Mouse (Mus musculus): ENCODE results near the gene Cfap54.

Cfap54 gene

DNA sequence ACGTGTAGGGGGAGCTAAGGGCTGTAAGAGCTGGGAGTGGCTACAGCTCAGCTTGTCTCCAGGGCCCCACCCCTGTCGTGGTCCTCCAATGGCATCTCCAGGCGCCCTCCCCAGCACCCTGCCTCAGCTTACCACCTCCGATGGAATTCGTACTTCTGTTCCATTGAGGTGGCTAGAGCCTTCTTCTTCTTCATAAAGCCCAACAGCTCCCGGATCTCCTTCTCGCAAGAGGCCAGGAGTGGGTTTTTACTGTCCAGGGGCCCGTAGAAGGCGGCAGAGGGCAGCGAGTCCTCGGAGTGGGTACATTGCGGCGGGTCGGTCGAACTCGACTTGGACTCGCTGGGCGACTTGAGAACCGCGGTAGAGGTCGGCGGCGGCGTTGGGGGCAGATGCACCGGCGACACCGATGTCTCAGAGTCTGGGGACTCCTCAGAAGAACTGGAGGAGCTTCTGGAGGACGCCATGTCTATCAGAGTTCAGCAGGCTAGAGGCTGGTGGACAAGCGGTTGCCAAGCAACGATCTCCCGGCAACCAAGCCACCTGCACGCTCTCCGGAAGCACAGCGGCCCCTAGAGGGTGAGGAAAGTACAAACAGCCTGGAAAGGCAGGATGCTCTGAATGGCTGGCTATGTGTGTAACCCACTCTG lies at the start of gene Cfap54:
Cfap54 (minus strand) TSS at position 486 of the 647 bp plus-strand sequence.
- DNase-seq: peak; percentile 91 to 95

DNA sequence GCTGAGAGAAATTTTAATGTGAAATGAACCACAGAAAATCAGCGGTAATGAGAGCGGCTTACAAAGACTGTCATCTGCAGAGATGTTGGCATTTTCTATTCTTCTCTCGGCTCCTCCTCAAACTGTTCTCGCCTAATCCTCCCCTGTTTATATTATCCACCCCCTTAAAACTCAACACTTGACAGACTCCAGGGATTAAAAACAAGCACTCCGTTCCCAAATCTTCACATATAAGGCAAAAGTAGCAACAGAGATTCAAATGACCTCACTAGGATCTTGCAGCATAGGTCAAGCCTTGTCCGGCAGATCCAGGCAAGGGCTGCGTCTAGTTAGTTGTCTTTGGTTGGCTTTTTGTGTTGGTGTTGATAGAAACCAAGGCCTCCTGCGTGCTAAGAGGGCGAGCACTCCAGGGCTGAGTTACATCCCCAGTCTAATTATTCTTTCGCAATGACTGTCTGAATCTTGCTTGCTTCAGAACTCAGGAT lies 49.1 kb upstream of the Cfap54 start:
- no peak for DNase-seq

DNA sequence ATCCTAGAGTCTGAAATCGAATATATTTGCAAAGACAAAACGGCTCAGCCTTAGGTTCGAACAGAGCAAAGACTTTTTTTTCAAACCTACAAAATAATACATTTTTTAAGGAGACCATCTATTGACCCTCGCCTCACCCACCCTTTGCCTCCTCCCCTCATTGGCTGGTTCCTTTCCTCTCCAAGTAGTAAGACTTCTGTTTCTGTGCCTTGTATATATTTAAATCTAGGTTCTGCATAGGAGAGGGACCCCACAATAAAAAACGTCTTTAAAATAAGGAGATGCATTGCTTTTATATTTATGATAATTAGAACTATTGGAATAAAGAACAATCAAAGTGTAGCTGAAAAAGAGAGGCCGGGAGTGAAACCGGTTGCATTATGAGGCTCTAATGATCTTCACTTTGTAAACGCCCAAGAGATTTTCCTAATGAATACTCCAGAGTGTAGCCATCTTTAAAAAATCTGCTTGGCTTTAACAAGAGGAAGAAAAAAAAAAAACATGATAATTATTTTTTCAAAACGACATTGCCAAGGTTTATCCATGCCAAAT lies 48.6 kb upstream of the Cfap54 start:
- DNase-seq: no peak

DNA sequence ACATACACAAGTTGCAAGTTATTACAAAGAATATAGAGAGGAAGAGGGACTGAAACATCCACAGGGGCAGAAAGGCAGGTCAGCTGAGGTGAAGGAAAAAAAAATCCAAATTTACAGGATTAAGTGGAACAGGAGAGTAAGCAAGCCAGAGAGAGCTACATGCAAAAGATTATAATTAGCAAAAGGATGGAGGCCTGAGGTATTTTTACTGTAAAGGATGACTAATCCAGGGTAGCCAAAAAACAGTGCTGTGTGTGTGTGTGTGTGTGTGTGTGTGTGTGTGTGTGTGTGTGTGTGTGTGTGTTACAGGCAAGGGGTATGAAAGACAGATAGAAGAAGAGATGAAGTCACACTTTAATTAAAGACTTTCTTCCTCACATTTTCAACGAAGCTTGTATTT lies 47.9 kb upstream of the Cfap54 start:
- no peak for DNase-seq

DNA sequence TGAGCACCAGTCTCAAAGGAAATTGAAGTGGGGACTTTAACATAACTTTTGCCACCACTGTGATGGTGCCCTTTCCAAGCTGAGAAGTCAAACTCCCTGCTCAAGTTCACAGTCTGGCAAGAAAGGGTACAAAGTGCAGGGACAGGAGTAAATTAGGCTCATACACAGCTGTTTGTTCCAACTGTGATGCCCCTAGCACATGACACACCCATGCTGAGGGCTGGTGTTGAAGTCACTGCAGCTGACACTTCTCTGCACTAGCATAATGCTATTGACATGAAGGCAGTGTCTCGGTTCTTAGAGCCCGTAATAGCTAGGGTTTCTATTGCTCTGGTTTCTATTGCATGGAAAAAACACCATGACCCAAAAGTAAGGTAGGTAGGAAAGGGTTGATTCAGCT lies 47.1 kb upstream of the Cfap54 start:
- DNase-seq: no peak

- no peak for DNase-seq
These were observed 44.6 kb upstream of the Cfap54 start for GRCm38 (mm10) chr10:93126025-93126424.

DNA sequence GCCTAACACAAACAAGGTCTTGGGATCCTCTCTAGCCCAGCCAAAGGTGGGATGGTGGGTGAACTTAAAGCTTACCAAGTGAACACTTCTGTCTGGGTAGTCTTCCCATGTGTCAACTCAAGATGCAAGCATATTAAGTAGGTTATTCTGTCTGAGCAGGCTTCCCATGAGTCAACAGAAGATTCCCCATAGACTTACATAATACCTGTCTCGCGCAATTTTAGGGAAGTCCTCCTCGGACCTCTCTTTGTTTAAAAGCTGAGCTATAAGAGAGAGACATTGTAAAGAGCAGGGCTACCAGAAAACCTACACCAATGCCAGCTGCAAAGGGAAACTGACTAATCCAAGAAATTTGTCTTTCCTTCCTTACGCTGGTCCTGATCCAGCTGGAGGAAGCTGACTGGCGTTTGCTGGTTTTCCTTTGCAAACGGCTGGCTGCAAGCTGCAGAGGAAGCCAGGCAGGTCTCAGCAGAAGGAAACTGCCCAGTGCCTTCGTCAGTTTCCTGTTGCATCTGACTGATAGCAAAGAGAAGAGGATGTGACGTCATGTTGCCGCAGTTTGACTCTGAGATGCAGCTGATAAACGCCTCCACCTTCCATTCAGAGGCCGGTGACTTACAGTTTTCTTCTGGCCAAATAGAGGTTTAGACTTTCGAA lies 42.7 kb upstream of the Cfap54 start:
- DNase-seq: peak; percentile 74 to 86

DNA sequence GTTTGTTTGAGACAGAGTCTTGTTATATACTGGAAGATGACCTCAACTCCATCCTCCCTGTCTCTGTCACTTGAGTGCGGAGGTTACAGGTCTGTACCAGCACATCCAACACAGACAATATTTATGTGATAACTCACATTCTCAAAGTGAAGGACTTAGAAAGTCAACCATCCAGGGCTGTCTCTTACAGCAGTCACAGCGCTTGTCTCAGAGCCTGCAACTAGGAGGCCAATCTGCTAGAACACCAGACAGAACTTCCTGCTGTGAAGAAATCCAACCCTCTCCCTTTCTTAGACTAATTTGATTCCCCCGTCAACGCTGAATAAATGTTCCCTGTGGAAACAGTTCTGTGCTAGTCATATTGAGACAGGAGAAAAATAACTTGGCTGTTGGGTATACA lies 41.9 kb upstream of the Cfap54 start:
- DNase-seq: no peak

- no peak for DNase-seq
These were observed 41.2 kb upstream of the Cfap54 start for GRCm38 (mm10) chr10:93122399-93123184.

GRCm38 (mm10) chr10:93121262-93121860 lies 39.9 kb upstream of the Cfap54 start:
- DNase-seq: no peak

- no peak for DNase-seq
These were observed 38.4 kb upstream of the Cfap54 start for GRCm38 (mm10) chr10:93119809-93120208.

GRCm38 (mm10) chr10:93116636-93117035 lies 35.2 kb upstream of the Cfap54 start:
- DNase-seq: no peak

- no peak for DNase-seq
These were observed 34.3 kb upstream of the Cfap54 start for GRCm38 (mm10) chr10:93115743-93116142.

GRCm38 (mm10) chr10:93114782-93115181 lies 33.4 kb upstream of the Cfap54 start:
- no peak for DNase-seq

- DNase-seq: no peak
These were observed 32.5 kb upstream of the Cfap54 start for GRCm38 (mm10) chr10:93113968-93114367.

DNA sequence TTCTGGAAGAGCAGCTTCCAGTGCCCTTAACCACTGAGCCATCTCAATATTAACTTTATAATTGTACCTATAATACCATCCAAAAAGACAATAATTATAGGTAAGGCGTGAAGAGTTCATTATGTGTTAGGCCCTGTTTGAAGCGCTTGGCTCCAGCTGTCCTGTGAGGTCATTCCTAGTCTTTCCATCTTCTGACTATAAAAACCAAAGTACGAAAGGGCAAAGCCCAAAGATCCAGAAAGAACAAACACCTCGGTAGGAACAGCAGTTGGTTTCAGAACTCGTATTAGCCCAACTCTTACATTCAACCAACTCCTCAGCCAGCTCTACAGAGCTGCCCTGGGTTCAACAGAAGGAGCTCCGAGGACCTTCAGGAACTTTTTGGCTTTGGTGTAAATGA lies 30.6 kb upstream of the Cfap54 start:
- DNase-seq: no peak

DNA sequence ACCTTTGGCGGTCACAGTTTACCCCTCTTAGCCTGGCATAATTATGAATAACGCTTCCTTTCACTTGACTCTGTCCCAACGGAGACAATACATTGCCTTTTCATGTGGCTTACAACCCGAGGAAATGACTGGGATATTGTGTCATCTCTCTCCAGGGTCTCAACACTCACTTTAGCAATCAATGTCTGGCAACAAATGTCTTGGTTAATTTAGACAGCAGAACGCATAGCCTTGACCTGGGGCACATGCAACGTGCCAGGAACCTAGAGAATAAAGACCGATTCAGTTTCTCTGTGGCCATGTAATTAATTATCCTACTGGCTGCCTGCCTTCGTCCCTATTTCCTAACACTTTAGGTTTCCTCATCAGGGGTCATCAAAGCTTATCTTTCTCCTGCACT lies 30.0 kb upstream of the Cfap54 start:
- DNase-seq: no peak

DNA sequence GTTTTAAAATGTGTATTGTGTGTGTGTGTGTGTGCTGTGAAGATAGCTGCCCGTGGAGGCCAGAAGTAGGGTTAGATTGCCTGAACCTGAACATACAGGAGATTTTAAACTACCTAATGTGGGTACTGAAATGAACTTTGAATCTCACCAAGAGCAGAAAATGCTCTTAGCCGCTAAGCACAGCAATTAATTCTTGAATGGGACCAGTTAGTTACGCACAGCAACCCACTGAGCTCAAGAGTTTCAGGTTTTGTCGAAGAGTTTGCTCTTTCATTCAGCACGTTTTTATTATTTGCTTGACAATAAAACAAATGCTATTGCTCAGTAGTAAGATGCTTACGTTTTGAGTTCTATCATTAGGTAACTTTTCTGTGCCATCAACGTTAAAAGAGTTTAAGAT lies 23.9 kb upstream of the Cfap54 start:
- no peak for DNase-seq

DNA sequence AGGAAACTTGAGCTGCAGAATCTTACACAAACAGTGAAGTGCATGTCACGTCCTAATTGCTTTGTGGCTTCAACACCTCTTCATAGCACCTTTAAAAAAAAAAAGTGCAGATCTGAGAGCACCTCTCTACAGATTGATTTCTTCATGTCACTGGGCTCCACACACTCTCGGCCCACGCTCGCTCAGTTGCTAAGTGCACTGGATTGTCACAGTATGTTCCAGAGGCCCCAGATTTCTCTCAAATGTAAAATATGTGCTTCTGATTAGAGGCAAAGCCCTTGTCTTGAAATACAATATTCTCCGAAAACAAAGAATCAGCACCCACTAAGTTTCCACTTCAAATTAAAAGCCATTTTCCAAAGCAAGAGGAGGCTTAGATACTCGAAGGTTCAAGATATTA lies 22.9 kb upstream of the Cfap54 start:
- DNase-seq: no peak

DNA sequence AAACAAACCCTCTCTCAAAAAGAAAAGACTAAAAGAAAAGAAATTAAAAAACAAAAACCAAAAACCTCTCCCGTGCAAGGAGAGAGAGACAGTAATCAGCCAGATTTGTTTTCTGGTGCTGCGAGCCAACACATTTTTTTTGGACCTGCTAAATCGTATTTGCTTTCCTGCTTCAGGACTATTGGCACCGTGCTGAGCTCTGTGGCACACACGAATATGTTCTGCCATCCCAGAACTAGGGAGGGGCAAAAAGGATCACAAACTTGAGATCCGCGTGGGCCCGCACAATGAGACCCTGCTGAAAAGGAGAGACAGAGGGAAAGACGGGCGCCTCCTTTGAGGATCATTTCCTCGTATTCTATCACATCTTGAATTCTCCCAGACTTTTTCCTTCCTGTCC lies 22.3 kb upstream of the Cfap54 start:
- DNase-seq: no peak

- DNase-seq: no peak
These were observed 20.9 kb upstream of the Cfap54 start for GRCm38 (mm10) chr10:93102321-93102720.

- no peak for DNase-seq
These were observed 16.9 kb upstream of the Cfap54 start for GRCm38 (mm10) chr10:93098211-93098805.

GRCm38 (mm10) chr10:93097439-93097838 lies 16.0 kb upstream of the Cfap54 start:
- DNase-seq: no peak
